Mouse (Mus musculus) embryo, embryonic 10.5 days (tissue): ENCODE measurements around the gene Adgrg2.

Experiments
- DNase-seq: peaks from one replicate; pipeline ENCODE4 v3.0.0-alpha.2; 2015; ENCODE audit warnings: low spot score

Adgrg2 gene

DNA sequence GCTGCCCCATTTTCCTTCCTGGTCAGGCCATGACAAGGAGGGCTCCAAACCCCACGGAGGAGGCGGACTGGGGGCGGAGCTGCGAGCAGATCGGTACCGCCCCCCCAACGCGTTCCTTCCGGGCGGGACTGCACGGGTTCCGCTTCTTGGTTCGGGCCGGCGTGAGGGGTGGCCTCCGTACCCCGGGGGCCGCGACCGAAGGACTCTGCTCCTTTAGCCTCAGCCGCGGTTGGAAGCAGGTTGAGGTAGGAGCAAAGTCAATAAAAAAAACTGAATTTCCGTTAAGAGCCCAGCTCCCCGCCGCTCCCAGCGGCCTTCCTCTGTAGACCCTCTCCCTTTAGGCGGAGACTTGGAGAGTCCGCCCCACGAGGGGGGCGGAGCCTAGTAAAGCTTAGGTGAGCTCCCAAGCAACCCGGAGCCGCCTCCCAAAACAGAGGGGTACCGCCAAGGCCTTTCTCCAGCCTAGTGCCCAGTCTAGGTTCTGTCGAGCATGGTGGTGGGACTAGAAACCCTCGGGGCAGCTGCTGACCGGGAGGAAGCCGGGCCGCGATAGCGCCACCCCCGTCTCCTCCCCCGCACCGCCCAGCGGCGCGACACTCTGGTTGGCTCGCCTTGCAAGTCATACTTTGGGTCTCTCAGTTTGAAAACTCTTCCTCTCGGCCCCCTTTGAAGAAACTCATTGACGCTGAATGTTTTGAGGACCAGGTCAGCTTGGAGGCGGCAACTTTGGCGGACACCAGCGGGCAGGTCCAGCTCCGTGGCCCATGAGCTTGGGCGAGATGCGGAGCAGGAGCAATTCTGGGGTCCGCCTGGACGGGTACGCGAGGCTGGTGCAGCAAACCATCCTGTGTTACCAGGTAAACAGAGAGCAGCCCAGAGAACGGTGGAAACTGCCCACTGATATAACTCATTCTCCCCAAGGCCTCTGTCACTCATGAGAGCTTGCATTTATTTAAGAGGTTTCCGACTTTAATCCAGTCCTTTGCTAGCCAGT lies 111.9 kb downstream of the Adgrg2 start, which contains the start of gene Phka2:
Gene Phka2 (plus strand): TSS at position 119 of the 994 bp plus-strand sequence.
- DNase-seq = peak; percentile 85

DNA sequence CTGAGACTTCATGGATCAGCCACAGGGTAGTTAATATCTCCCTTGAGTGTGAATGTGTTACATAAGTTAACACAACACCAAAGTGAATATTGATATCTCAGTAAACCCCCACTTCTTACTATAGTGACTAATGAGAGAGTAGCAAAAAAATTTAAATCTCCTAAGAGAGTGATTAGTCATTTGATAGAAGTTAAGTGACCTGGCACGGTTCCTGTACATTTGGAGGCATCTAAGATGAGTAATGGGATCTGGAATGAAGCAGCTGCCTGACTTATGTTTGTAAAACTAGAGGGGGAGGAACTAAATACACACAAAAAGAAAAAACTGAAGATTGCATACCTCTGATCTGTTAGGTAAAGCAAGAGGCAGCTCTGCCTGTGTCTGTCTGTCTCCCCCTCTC lies 118.6 kb downstream of the Adgrg2 start:
- no peak for DNase-seq

DNA sequence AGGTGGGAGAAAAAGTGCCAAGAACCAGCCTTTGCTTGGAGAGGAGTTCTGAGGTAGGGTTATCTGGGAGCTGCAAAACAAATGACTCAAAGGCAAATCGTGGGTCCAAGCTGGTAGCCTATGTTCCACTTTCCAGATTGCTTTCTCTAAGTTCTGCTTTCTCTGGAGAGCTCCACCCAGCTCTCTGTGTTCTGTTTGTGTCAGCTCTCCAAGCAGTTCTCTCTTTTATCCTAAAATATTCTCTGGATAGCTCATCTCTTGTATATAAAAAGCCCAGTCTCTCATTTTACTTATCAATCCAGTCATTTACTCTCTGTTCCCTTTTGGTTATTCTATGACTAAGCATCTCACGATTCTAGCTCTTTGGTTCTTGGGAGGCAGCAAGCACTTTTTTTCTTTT lies 119.7 kb downstream of the Adgrg2 start:
- no peak for DNase-seq

GRCm38 (mm10) chrX:160516027-160516426 lies 125.5 kb downstream of the Adgrg2 start:
- no peak for DNase-seq

GRCm38 (mm10) chrX:160542772-160543171 lies 152.3 kb downstream of the Adgrg2 start:
- no peak for DNase-seq
